Mouse (Mus musculus) urinary bladder, postnatal 4 days (tissue): ENCODE results near the gene Olfr1361.
A peak's percentile ranks its signal among the peaks of the same experiment; 100 is the strongest.

Experiments
- DNase-seq, 2 experiments: peaks; one replicate each; pipeline ENCODE4 v3.0.0; 2021 to 2022; ENCODE audit warnings: low spot score in 2 of 2

Olfr1361 gene

GRCm38 (mm10) chr13:21663286-21663685 lies at the start of gene Olfr1361:
TSS of gene Olfr1361 (minus strand) at chr13:21663386.
- no peak for DNase-seq

DNA sequence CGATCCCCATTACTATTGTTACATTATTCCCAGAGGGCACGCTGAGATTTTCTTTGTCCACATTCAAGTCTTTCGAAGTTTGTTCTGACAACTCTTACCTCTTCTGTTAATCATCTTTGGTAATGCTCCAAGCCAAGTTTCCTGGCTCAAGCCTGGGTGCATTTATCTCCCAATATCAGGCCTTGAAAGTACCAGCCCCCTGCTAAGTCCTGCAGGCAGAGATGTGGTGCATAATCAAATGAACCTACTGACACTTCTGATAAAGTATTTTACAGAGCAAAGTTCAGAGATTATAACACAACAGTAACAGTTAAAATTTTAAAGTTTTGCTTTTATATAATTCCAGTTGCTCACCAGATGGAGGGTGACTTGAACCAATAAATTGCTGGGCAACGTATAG lies 48.5 kb upstream of the Olfr1361 start:
- DNase-seq: no peak

DNA sequence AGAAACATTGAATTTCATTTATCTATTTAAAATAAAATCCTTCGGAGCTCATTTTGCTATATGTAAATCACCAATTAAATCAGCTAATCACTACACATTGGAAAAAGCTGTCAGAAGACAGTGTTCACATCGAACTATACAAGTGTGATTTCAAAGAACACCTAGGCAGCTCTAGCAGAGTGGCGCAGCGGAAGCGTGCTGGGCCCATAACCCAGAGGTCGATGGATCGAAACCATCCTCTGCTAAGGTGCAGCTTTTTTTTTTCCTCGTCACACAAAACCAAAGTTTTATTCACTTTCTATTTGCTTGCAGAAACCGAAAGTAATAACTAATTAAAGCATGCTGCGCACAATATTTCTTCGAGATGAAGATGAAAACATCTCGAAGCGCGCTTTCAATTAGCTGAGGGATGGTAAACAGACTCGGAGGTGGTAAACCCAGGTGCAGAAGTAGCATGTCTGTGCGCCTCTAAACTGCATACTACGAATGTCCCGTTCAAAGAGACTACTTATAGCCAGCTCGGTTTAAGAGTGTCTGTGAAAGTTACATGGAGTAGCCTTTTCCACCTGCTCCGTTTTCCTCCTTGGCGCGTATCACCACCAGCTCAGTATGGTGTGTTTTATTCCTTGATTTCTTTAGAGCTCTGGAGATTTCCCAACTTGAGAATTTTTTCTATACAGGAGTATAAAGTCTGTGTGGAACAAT lies 47.8 kb upstream of the Olfr1361 start:
- peak; percentile 59 to 68 for DNase-seq

- DNase-seq: peak; percentile 79 to 91
Measured at GRCm38 (mm10) chr13:21710031-21710711, 47.0 kb upstream of the Olfr1361 start.

- no peak for DNase-seq
Measured at GRCm38 (mm10) chr13:21706669-21707068, 43.5 kb upstream of the Olfr1361 start.

DNA sequence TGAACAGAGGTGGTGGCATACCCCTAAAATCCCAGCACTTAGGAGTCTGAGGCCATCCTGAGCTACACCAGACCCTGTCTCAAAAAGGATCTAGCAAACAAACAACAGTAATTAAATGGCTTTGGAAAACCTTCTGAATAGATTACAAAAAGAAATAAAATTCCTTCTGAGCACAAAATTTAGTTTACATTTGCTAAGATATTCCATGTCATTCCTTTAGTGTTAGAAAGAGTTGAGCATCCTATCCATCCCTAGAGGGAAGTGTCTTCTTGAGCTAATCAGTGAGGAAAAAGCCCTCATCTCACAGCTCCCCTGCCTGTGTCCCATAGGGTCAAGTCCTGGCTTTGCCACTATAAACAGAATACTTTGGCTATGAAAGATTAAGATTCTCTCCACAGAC lies 34.6 kb upstream of the Olfr1361 start, which contains the start of gene Olfr1359:
Olfr1359 (plus strand) TSS at position 301 of the 400 bp plus-strand sequence.
- no peak for DNase-seq

DNA sequence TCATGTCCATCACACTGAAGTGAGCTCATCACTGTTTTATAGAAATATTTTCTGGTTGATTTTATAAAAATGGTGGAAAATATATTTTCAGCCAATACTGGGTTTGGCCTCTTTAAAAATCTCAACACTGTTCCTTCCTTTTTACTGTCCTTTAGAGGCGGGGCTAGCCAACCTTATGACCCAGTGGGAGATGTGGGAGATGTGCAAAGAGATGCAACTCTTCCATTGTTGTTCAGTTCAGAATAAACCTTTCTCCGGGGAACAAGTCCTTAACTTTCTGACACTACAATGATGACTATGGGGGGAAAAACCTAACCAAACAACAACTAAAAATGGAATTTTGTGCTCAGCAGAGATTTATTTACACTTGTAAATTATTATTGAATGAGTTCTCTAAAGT lies 14.1 kb upstream of the Olfr1361 start, which contains the start of gene Olfr1360:
Olfr1360 (minus strand) TSS at position 101 of the 400 bp plus-strand sequence.
- DNase-seq: no peak

DNA sequence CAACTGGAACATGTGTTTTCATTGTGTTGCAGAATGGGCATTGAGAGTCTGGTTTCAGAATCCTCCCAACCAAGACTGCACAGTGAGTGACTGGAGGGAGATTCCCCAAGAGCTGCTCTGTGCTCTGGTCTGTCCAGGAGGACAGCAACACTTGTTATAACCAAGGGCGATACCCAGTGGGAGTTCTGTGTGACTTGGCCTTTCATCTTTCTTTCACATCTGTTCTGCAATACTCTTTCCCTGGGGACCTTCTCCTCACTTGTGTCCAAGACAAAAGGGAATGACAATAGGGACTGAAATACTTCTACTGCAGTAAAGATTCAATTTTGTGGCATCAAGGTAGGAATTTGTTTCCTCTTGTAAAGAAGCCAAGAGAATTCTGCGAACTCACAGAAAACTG lies 20.8 kb downstream of the Olfr1361 start, which contains the start of gene Olfr11:
Olfr11 (minus strand) TSS at position 101 of the 400 bp plus-strand sequence.
- no peak for DNase-seq

DNA sequence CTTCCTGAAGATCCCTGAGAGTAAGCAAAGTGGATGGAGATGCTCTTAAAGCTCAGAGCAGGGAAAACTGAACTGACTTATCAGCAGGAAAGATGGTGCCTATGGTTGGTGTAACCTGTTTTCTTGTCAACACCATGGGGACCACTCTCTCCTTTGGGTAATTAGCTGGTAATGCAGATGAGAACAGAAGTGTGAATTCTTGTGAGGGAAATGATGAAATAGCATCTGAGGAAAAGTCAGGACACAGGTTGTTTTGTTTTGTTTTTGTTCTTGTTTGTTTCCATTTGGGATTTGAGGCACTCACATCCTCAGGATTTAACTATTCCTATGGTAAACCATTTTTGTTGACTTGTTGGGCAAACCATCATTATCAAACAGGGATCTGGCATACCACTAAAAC lies 49.3 kb downstream of the Olfr1361 start, which contains the start of gene Olfr1362:
Olfr1362 (minus strand) TSS at position 101 of the 400 bp plus-strand sequence.
- DNase-seq: no peak
